Mouse (Mus musculus) forebrain, embryonic 16.5 days (tissue): ENCODE data around the gene Ppp1r10. TPM values are rescaled to one million over a fixed set of nuclear protein-coding genes. Genes with fewer than 3 reads are reported as not detected.

ENCODE experiments used
- ATAC-seq: fragments of 200-750 bp; cut with Nextera tagmentation; 2 replicates; pipeline ENCODE4 v1.8.0; 2017; ENCODE audit warnings: mild to moderate bottlenecking, moderate library complexity
- H3K27ac ChIP-seq: fragments of 300-500 bp; sonication (generic); 2 replicates; pipeline ENCODE4 v1.5.1; 2014; ENCODE audit warnings: low read length, control low read depth
- H3K27me3 ChIP-seq: fragments of 300-500 bp; sonication (generic); replicated peaks from 2 replicates; pipeline ENCODE4 v1.6.1; 2014; ENCODE audit warnings: low read length; ENCODE audit not compliant: control insufficient read depth, insufficient read depth
- H3K36me3 ChIP-seq: fragments of 300-500 bp; sonication (generic); 2 replicates; pipeline ENCODE4 v1.6.1; 2014; ENCODE audit not compliant: control insufficient read depth, insufficient read depth
- H3K4me1 ChIP-seq: fragments of 300-500 bp; sonication (generic); replicated peaks from 2 replicates; pipeline ENCODE4 v1.6.1; 2014; ENCODE audit warnings: low read length; ENCODE audit not compliant: control insufficient read depth, insufficient read depth
- H3K4me2 ChIP-seq: fragments of 300-500 bp; sonication (generic); 2 replicates; pipeline ENCODE4 v1.6.1; 2014; ENCODE audit warnings: mild to moderate bottlenecking, low read length, control low read depth
- H3K4me3 ChIP-seq: fragments of 300-500 bp; sonication (generic); replicated peaks from 2 replicates; pipeline ENCODE4 v1.5.1; 2014; ENCODE audit warnings: mild to moderate bottlenecking, low read length, control low read depth
- H3K9ac ChIP-seq: fragments of 300-500 bp; sonication (generic); replicated peaks from 2 replicates; pipeline ENCODE4 v1.6.1; 2014; ENCODE audit warnings: low read depth, low read length, control low read depth
- H3K9me3 ChIP-seq: fragments of 300-500 bp; sonication (generic); 2 replicates; pipeline ENCODE4 v1.6.1; 2016; ENCODE audit warnings: low read length; ENCODE audit not compliant: control insufficient read depth
- WGBS: fragments of 180-500 bp; shearing (Covaris S2); extraction: QIAGEN DNeasy Blood & Tissue Kit; methylation state at CpG from one replicate; pipeline ENCODE4 v1.1.7; 2014; 5-methylcytosine and 5-hydroxymethylcytosine counted together
- polyA plus RNA-seq: library from polyadenylated mRNA; unstranded; fragments of >200 nt; fragmentation: Nextera tagmentation; extraction: Ambion mirVana; gene quantifications from 2 replicates; pipeline ENCODE4 v1.2.1, GENCODE M21; 2015

Ppp1r10 gene
- polyA plus RNA-seq, 1 experiment from 2014 or later, result 47.0 TPM

- no peaks in the 10 kb centered on the region for H3K9me3 ChIP-seq
These were observed 869 bp downstream of the Ppp1r10 start for GRCm38 (mm10) chr17:35917143-35917462.

GRCm38 (mm10) chr17:35917463-35918251 lies 1.4 kb downstream of the Ppp1r10 start:
- Histone ChIP-seq H3K27ac (peak overlapping the region; percentile 99), H3K4me2 (peak overlapping the region; percentile 91), H3K4me1 (peaks cover 35% of the 10 kb centered on the region), H3K4me3 (peak overlapping the region; percentile 75), H3K9ac (peak overlapping the region; percentile 96), H3K36me3 (no peaks in the 10 kb centered on the region), H3K27me3 (no peaks in the 10 kb centered on the region), H3K9me3 (no peaks in the 10 kb centered on the region)
- under 1% methylated on average over 13 of the region's 13 CpGs for WGBS
- ATAC-seq, result peak; percentile 21

More at GRCm38 (mm10) chr17:35917143-35917462, 869 bp downstream of the Ppp1r10 start:
- peaks cover 35% of the 10 kb centered on the region for H3K4me1 ChIP-seq
- no peak for ATAC-seq
- H3K9ac ChIP-seq, result peak overlapping the region; percentile 96
- peak overlapping the region; percentile 75 for H3K4me3 ChIP-seq
- no peaks in the 10 kb centered on the region for H3K36me3 ChIP-seq
- H3K4me2 ChIP-seq, result peak overlapping the region; percentile 91
- no peaks in the 10 kb centered on the region for H3K27me3 ChIP-seq
- peak overlapping the region; percentile 99 for H3K27ac ChIP-seq
- WGBS, result 0% methylated on average over 8 of the region's 8 CpGs

- WGBS, result under 1% methylated on average over 11 of the region's 11 CpGs
- H3K4me3 ChIP-seq, result peak overlapping the region; percentile 75
- ATAC-seq, result no peak
These were observed 2.2 kb downstream of the Ppp1r10 start for GRCm38 (mm10) chr17:35918276-35919059.

GRCm38 (mm10) chr17:35919060-35919715 lies 3.0 kb downstream of the Ppp1r10 start:
- Histone ChIP-seq H3K27ac (peak overlapping the region; percentile 99), H3K4me3 (peak overlapping the region; percentile 75), H3K4me2 (peak overlapping the region; percentile 91), H3K9me3 (no peaks in the 10 kb centered on the region), H3K27me3 (no peaks in the 10 kb centered on the region), H3K36me3 (peaks cover 4% of the 10 kb centered on the region; the same call in 1 of the 2 replicates), H3K9ac (peak overlapping the region; percentile 96), H3K4me1 (peaks cover 35% of the 10 kb centered on the region)
- WGBS, result 3% methylated on average over 7 of the region's 7 CpGs
- ATAC-seq, result peak; percentile 38

More at GRCm38 (mm10) chr17:35918276-35919059, 2.2 kb downstream of the Ppp1r10 start:
- peaks cover 35% of the 10 kb centered on the region for H3K4me1 ChIP-seq
- no peaks in the 10 kb centered on the region for H3K9me3 ChIP-seq
- no peaks in the 10 kb centered on the region for H3K36me3 ChIP-seq
- no peaks in the 10 kb centered on the region for H3K27me3 ChIP-seq
- H3K4me2 ChIP-seq, result peak overlapping the region; percentile 91
- H3K9ac ChIP-seq, result peak overlapping the region; percentile 96
- H3K27ac ChIP-seq, result peak overlapping the region; percentile 99

GRCm38 (mm10) chr17:35919864-35920301 lies 3.6 kb downstream of the Ppp1r10 start:
- Histone ChIP-seq H3K9me3 (no peaks in the 10 kb centered on the region), H3K4me2 (peak overlapping the region; percentile 91), H3K36me3 (peaks cover 10% of the 10 kb centered on the region), H3K4me1 (peaks cover 35% of the 10 kb centered on the region), H3K4me3 (peak overlapping the region; percentile 75), H3K27me3 (no peaks in the 10 kb centered on the region), H3K9ac (peak overlapping the region; percentile 96), H3K27ac (peak overlapping the region; percentile 99)
- WGBS, result 39% methylated on average over 6 of the region's 6 CpGs
- no peak for ATAC-seq

- Histone ChIP-seq H3K4me3 (peak overlapping the region; percentile 75), H3K36me3 (peaks cover 12% of the 10 kb centered on the region), H3K27me3 (no peaks in the 10 kb centered on the region), H3K9ac (peak overlapping the region; percentile 96; the same call in 1 of the 2 replicates), H3K9me3 (no peaks in the 10 kb centered on the region), H3K27ac (peak overlapping the region; percentile 99), H3K4me2 (peak overlapping the region; percentile 91), H3K4me1 (peaks cover 31% of the 10 kb centered on the region)
- no peak for ATAC-seq
- 77% methylated on average over 1 of the region's 1 CpGs for WGBS
These were observed 4.2 kb downstream of the Ppp1r10 start for GRCm38 (mm10) chr17:35920384-35920783.

GRCm38 (mm10) chr17:35920862-35921562 lies 4.8 kb downstream of the Ppp1r10 start:
- H3K27ac ChIP-seq, result peak overlapping the region; percentile 99
- no peaks in the 10 kb centered on the region for H3K9me3 ChIP-seq
- peaks cover 13% of the 10 kb centered on the region for H3K36me3 ChIP-seq
- no peak for ATAC-seq
- 66% methylated on average over 5 of the region's 5 CpGs for whole genome bisulfite sequencing
- 0 out of 2 replicates have a peak overlapping the region, but pooled peaks have one; percentile 0 for H3K9ac ChIP-seq
- H3K4me2 ChIP-seq, result peak overlapping the region; percentile 91
- H3K4me1 ChIP-seq, result peaks cover 27% of the 10 kb centered on the region
- no peaks in the 10 kb centered on the region for H3K27me3 ChIP-seq
- no peak overlapping the region for H3K4me3 ChIP-seq

- 76% methylated on average over 4 of the region's 4 CpGs for WGBS
- H3K27ac ChIP-seq, result no peak overlapping the region
- H3K27me3 ChIP-seq, result no peaks in the 10 kb centered on the region
- peaks cover 19% of the 10 kb centered on the region for H3K36me3 ChIP-seq
- no peak overlapping the region for H3K4me3 ChIP-seq
- ATAC-seq, result no peak
- no peaks in the 10 kb centered on the region for H3K9me3 ChIP-seq
- H3K9ac ChIP-seq, result 0 out of 2 replicates have a peak overlapping the region, but pooled peaks have one; percentile 5
- peaks cover 27% of the 10 kb centered on the region for H3K4me1 ChIP-seq
- no peak overlapping the region for H3K4me2 ChIP-seq
These were observed 5.5 kb downstream of the Ppp1r10 start for GRCm38 (mm10) chr17:35921710-35922109.
